Mouse (Mus musculus) Patski (cell line): Measurements from ENCODE around the gene 1110051M20Rik. TPM values are rescaled to one million over a fixed set of nuclear protein-coding genes. Genes with fewer than 3 reads are reported as not detected.

Experiments
- ATAC-seq: fragments of 100-300 bp; one replicate; pipeline ENCODE4 v1.8.0; 2021
- CTCF ChIA-PET: fragments of 350-600 bp; sonication (Branson Sonifier 250); formaldehyde crosslinking; loops from one replicate; lab custom pipeline; 2022; ENCODE audit warnings: inconsistent platforms; lab: Charles Lee
- POLR2A ChIA-PET: fragments of 350-600 bp; sonication (Branson Sonifier 250); formaldehyde crosslinking; loops from one replicate; lab custom pipeline; 2022; ENCODE audit warnings: antibody characterized with exemption, inconsistent platforms; lab: Charles Lee
- DNase-seq: peaks from one replicate; pipeline ENCODE4 v3.0.0-alpha.2; 2011; ENCODE audit warnings: low read depth, low spot score
- H3K27me3 ChIP-seq: fragments of 371-371 bp; one replicate; pipeline ENCODE4 v1.5.1; 2021
- CTCF ChIP-seq: fragments of 100-300 bp; IDR thresholded peaks from one replicate; pipeline ENCODE4 v1.5.1; 2021
- in situ Hi-C: fragments of 300-500 bp; cut with MboI; formaldehyde crosslinking; loops from 3 replicates; pipeline ENCODE4 v1.11.1; 2018; ENCODE audit warnings: low pct_unique_long_range_greater_than_20kb, mixed read lengths
- polyA plus RNA-seq: library from polyadenylated mRNA; unstranded; gene quantifications from one replicate; pipeline ENCODE4 v1.2.3, GENCODE M21; 2021

The 1110051M20Rik gene
- polyA plus RNA-seq, 1 experiment from 2014 or later: 15.1 TPM

DNA sequence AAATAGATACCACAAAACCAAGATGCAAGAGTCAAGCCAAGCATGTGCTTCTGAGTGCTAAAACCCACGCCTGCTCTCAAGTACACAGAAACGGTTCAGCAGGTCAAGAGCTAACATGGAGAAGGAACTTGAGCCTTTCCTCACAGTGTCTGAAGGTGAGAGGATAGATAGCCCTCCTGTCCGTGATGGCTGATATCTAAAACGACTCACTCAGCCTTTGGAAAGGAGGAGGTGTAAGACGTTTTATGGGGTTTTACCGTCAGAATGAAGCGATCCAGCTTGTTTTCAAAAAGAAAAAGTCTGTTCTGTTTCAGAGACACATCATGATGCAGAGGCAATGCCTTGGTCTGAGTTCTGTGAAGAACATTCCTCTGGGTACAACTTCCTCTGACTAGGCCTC lies 130.3 kb downstream of the 1110051M20Rik start:
- no peak for DNase-seq
- CTCF ChIA-PET: no interaction called here
- TF ChIP-seq CTCF: no peak
- H3K27me3 ChIP-seq: no peaks in the 10 kb centered on the region
- POLR2A ChIA-PET: no interaction called here
- in situ Hi-C loops: no loop called here
- ATAC-seq: no peak

DNA sequence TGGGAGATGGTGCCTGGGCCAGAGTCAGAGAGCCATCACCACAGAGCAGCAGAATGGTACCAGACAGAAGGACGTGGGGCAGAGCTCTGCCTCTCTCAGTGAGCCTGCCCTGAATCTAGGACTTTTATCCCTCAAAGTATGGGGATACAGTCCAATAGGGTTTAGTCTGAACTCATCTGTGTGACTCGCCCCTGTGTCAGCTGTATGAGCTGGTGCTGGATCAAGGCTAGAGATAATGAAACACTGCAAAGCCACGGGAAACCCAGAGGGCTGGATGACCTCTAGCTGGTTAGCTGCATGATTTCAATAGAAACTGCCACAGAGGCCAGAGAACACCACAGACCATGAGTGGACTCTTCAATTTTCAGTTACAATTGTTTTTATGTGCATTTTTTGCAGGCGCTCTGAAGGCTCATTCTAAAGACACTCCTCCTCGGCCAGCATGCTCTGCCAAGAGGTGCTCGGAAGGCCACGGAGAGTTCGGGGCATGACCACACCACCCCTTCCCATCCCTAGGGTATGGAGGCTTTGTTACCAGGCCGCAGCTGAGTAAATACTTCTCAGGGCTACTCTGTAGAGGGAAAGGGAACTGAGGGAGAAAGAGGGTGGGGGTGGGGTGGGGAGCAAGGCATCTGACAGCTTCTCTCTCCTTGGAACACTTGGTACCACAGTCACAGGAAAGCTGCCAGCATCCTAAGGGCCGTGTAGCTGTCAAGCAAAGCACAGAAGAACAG lies 131.8 kb downstream of the 1110051M20Rik start:
- ChIA-PET POLR2A (no interaction called here), CTCF (interaction anchor here (1.0 to 2.2 kb wide), 3 partner anchors 13 to 45 kb away, joined by 3 to 7 read pairs (median 4); no protein-coding TSS in a partner anchor)
- no peaks in the 10 kb centered on the region for H3K27me3 ChIP-seq
- DNase-seq (no peak), ATAC-seq (peak; percentile 54)
- TF ChIP-seq CTCF: no peak
- in situ Hi-C loops: no loop called here

DNA sequence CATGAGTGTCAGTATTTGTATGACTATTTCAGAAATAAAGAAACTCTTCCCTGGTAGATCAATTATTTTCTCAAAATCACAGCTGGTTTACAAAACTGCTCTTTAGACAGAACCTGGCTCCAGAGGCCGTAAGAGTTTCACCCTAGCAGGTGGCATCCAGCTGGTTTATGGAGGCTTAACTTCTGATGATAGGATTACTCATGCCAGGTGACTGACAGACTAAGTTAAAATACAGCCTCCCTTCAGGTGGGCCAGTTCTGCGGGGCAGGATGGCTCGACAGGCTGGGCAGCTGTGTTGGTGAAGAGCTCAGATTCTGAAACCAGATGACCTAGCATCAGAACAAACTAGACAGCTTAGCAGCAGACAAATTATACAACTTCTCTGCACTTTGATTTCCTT lies 135.0 kb downstream of the 1110051M20Rik start:
- ATAC-seq (no peak), DNase-seq (no peak)
- CTCF ChIA-PET: interaction anchor here (1.9 kb wide), 1 partner anchor 11 kb away, joined by 4 read pairs; no protein-coding TSS in a partner anchor
- no peak for TF ChIP-seq CTCF
- POLR2A ChIA-PET: no interaction called here
- H3K27me3 ChIP-seq: no peaks in the 10 kb centered on the region
- in situ Hi-C loops: no loop called here

DNA sequence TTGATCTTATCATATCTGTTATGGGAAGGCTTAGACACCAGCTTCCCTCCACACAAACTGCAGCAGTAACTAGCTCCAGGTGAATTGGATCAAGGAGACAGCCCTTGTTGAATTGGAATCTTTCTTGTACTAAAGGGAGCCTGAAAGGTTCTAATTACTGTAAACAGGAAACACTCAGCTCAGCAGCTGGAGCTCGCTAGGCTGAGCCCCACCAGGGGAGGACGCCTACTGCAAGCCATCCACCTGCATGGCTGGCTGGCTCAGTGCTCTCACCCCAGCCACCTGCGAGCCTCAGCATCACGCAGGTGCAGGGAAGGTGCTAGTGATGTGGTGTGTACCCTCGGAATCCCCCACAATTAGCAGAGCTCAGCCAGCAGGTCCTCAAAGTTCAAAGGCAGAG lies 135.8 kb downstream of the 1110051M20Rik start:
- ChIA-PET CTCF (interaction anchor here (1.9 kb wide), 1 partner anchor 10 kb away, joined by 4 read pairs; no protein-coding TSS in a partner anchor), POLR2A (no interaction called here)
- ATAC-seq (no peak), DNase-seq (no peak)
- H3K27me3 ChIP-seq: no peaks in the 10 kb centered on the region
- TF ChIP-seq CTCF: no peak
- in situ Hi-C loops: no loop called here

DNA sequence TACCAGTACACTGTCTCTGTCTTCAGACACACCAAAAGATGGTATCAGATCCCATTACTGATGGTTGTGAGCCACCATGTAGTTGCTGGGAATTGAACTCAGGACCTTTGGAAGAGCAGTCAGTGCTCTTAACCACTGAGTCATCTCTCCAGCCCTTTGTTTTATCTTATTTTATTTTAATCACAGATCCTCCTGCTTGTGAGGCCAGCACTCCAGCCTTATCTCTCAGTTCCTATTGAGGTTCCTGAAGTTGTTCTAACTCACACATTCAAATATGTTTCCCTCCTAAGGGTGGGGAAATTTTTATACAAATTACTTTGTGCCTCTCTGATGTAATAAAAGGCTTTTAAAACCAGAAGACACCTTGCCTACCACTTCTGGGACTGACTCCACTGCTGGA lies 137.9 kb downstream of the 1110051M20Rik start:
- no peak for ATAC-seq
- ChIA-PET CTCF (interaction anchor here (1.8 kb wide), 1 partner anchor 14 kb away, joined by 4 read pairs; no protein-coding TSS in a partner anchor), POLR2A (no interaction called here)
- no peak for TF ChIP-seq CTCF
- no peak for DNase-seq
- H3K27me3 ChIP-seq: no peaks in the 10 kb centered on the region
- in situ Hi-C loops: no loop called here

DNA sequence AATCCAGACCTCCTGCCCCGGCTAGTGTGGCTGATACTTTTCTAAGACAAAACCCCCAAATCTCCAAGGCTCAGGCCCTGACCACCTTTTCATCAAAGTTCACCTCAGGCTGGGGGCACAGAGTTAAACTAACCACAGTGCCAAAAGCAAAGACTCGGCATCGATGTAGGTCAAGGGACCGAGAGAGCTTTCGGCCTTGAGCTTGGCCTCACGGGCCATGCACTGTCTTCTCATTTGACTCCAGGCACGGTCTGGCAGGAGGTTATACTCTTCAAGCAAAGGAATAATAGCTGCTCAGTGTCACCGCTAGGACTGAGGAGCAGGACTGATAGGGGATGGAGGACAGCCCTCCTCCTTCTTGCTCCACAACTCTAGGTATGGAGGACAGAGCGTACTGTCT lies 138.6 kb downstream of the 1110051M20Rik start:
- in situ Hi-C loops: no loop called here
- H3K27me3 ChIP-seq: no peaks in the 10 kb centered on the region
- no peak for TF ChIP-seq CTCF
- ChIA-PET CTCF (interaction anchor here (1.8 kb wide), 1 partner anchor 14 kb away, joined by 4 read pairs; no protein-coding TSS in a partner anchor), POLR2A (no interaction called here)
- ATAC-seq: no peak
- DNase-seq: no peak

DNA sequence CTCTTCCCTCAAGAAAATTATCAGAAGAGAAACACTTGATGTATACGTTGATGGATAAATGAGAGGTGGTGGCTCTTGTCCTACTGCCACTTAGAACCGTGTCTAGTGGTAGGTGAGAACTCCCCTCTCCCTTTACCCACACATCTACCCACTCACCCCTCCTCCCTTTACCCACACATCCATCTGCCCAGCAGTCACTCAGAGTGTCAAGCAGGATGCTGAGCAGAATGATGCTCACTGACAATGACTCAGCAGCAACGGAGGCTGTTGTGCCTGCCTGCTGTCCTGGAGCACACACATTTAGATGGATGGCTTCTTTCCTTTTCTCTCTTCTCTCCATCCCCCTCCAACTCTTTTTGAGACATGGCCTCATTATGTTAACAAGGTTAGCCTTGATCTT lies 141.7 kb downstream of the 1110051M20Rik start:
- H3K27me3 ChIP-seq: no peaks in the 10 kb centered on the region
- ATAC-seq (no peak), DNase-seq (no peak)
- in situ Hi-C loops: no loop called here
- POLR2A ChIA-PET: no interaction called here
- CTCF ChIA-PET: no interaction called here
- no peak for TF ChIP-seq CTCF

DNA sequence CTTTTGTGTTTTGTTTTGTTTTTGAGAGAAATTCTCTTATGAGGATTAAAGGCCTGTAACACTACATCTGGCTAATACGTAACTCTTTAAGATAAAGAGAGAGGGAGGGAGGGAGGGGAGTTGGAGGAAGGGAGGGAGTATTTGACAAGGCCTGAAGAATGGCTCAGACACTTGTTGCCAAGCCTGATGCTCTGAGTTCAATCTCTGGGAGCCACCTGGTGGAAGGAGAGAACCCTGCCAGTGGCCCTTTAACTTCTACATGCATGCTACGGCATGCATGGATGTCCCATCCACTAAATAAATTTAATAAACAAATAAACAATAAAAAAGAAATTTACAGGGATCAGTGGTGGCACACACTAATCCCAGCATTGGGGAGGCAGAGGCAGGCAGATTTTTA lies 142.7 kb downstream of the 1110051M20Rik start:
- ChIA-PET POLR2A (no interaction called here), CTCF (interaction anchor here (1.4 kb wide), 1 partner anchor 16 kb away, joined by 3 read pairs; no protein-coding TSS in a partner anchor)
- no peak for TF ChIP-seq CTCF
- DNase-seq: no peak
- no peaks in the 10 kb centered on the region for H3K27me3 ChIP-seq
- no peak for ATAC-seq
- in situ Hi-C loops: no loop called here

DNA sequence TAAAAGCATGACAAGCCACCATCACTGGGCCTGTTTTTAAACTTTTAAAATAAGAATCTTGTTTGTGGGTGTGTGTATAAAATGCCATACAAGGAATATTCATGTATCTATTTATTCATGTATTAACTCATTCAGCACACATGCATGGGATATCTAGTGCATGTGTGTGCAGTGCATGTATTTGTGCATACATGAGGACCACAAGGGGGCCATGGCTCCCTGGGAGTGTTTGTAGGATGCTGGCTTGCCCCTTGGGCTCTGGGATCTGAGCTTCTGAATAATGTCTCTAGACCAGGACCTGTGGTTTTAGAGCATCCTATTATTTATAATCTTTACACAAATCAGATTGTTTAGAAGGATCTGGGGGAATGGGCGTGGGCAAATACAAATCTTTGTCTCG lies 143.7 kb downstream of the 1110051M20Rik start:
- no peak for DNase-seq
- in situ Hi-C loops: no loop called here

DNA sequence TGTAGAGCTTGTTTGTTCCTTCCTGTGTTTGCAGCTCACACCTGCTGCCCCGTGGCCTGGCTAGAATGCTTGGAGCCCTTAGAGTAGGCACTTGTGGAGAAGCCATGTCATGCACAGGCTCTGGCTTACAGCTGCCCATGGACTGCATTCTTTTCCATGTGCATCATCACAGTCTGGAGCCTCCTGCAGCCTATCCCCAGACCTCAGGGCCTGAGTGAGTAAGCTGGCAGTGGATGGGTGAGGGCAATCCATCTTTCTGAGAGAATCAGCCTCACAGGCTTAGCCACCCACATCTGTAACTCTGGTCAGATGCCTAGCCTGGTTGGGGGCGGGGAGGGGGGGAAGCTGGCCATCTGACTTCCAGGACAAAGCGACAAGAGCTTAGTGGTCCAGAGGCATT lies 145.3 kb downstream of the 1110051M20Rik start:
- POLR2A ChIA-PET: interaction anchor here (0.6 kb wide), 1 partner anchor 709 kb away, joined by 3 read pairs; no protein-coding TSS in a partner anchor
- peak; percentile 100 for ATAC-seq
- H3K27me3 ChIP-seq: no peaks in the 10 kb centered on the region
- in situ Hi-C loops: no loop called here
- DNase-seq: peak; percentile 70
- CTCF ChIA-PET: interaction anchor here (0.8 to 2.1 kb wide), 8 partner anchors 10 to 184 kb away, joined by 3 to 7 read pairs (median 4); no protein-coding TSS in a partner anchor
- TF ChIP-seq CTCF: no peak

More for the DNA sequence above, 143.7 kb downstream of the 1110051M20Rik start:
- ChIA-PET POLR2A (no interaction called here), CTCF (interaction anchor here (1.4 kb wide), 1 partner anchor 15 kb away, joined by 3 read pairs; no protein-coding TSS in a partner anchor)
- no peaks in the 10 kb centered on the region for H3K27me3 ChIP-seq
- no peak for ATAC-seq
- no peak for TF ChIP-seq CTCF

DNA sequence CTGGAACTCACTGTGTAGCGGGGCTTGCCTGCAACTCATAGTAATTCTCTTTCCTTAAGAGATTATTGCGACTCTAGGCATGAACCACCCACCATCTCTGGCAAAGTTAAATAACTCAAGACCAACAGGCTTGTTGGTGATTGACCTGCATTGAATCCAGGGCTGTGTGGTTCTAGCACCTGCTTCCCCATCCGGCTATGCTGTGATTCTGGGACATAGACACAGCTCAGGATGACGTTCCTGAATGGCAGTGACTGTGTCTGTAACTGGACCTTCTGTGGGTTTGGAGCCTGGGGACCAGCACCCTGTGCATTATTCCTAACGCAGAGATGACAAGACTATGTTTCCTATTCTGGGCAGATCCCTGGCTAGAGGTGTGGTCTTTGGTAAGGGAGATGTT lies 148.6 kb downstream of the 1110051M20Rik start:
- no peak for TF ChIP-seq CTCF
- ATAC-seq (no peak), DNase-seq (no peak)
- ChIA-PET POLR2A (no interaction called here), CTCF (interaction anchor here (0.9 kb wide), 1 partner anchor 185 kb away, joined by 7 read pairs; no protein-coding TSS in a partner anchor)
- no peaks in the 10 kb centered on the region for H3K27me3 ChIP-seq
- in situ Hi-C loops: no loop called here
